Mouse (Mus musculus): ENCODE results near the gene Ceacam9. TPM values are rescaled to one million over a fixed set of nuclear protein-coding genes. Genes with fewer than 3 reads are reported as not detected.

Ceacam9 gene
- polyA plus RNA-seq, 1 experiment from 2014 or later = not detected

Other genes with a start within 250 kb of the Ceacam9 start
- gene Npas1, start 244.2 kb upstream of the Ceacam9 start, polyA plus RNA-seq (2015; fragmentation: Nextera tagmentation; extraction: Ambion mirVana) = 0.12 TPM in 2 replicates
- 2.5 and 2.6 TPM in 2 replicates for gene Arhgap35, start 106.9 kb upstream of the Ceacam9 start, polyA plus RNA-seq (2015; fragmentation: Nextera tagmentation; extraction: Ambion mirVana)
- gene Ceacam15, start 46.2 kb upstream of the Ceacam9 start, polyA plus RNA-seq (2015; fragmentation: Nextera tagmentation; extraction: Ambion mirVana) = not detected in 2 replicates
- 151 and 155 TPM in 2 replicates for gene Ap2s1, start 16.5 kb downstream of the Ceacam9 start, polyA plus RNA-seq (2015; fragmentation: Nextera tagmentation; extraction: Ambion mirVana)
- 101 and 119 TPM in 2 replicates for gene Slc1a5, start 59.4 kb downstream of the Ceacam9 start, polyA plus RNA-seq (2015; fragmentation: Nextera tagmentation; extraction: Ambion mirVana)
- 27.4 and 29.8 TPM in 2 replicates for gene Strn4, start 94.0 kb downstream of the Ceacam9 start, polyA plus RNA-seq (2015; fragmentation: Nextera tagmentation; extraction: Ambion mirVana)
- 7.8 and 8.9 TPM in 2 replicates for gene Fkrp, start 94.8 kb downstream of the Ceacam9 start, polyA plus RNA-seq (2015; fragmentation: Nextera tagmentation; extraction: Ambion mirVana)
- 2.8 and 3.6 TPM in 2 replicates for gene Prkd2, start 121.0 kb downstream of the Ceacam9 start, polyA plus RNA-seq (2015; fragmentation: Nextera tagmentation; extraction: Ambion mirVana)
- gene Dact3, start 153.4 kb downstream of the Ceacam9 start, polyA plus RNA-seq (2015; fragmentation: Nextera tagmentation; extraction: Ambion mirVana) = 0.05 and 0.12 TPM in 2 replicates
- 0.17 TPM in 1 of 2 replicates, not detected in the other for gene Gng8, start 169.9 kb downstream of the Ceacam9 start, polyA plus RNA-seq (2015; fragmentation: Nextera tagmentation; extraction: Ambion mirVana)
- 1.2 and 1.3 TPM in 2 replicates for gene Ptgir, start 184.6 kb downstream of the Ceacam9 start, polyA plus RNA-seq (2015; fragmentation: Nextera tagmentation; extraction: Ambion mirVana)
- 81.6 and 86.6 TPM in 2 replicates for gene Calm3, start 202.2 kb downstream of the Ceacam9 start, polyA plus RNA-seq (2015; fragmentation: Nextera tagmentation; extraction: Ambion mirVana)
- 0.20 and 0.42 TPM in 2 replicates for gene Pnmal2, start 222.8 kb downstream of the Ceacam9 start, polyA plus RNA-seq (2015; fragmentation: Nextera tagmentation; extraction: Ambion mirVana)
- gene Pnmal1, start 237.8 kb downstream of the Ceacam9 start, polyA plus RNA-seq (2015; fragmentation: Nextera tagmentation; extraction: Ambion mirVana) = 0.02 and 0.05 TPM in 2 replicates

All from liver, embryonic 16.5 days (tissue).